Comparison of ENCODE assay signal across 18 mouse cellular contexts in the genomic region with DNA sequence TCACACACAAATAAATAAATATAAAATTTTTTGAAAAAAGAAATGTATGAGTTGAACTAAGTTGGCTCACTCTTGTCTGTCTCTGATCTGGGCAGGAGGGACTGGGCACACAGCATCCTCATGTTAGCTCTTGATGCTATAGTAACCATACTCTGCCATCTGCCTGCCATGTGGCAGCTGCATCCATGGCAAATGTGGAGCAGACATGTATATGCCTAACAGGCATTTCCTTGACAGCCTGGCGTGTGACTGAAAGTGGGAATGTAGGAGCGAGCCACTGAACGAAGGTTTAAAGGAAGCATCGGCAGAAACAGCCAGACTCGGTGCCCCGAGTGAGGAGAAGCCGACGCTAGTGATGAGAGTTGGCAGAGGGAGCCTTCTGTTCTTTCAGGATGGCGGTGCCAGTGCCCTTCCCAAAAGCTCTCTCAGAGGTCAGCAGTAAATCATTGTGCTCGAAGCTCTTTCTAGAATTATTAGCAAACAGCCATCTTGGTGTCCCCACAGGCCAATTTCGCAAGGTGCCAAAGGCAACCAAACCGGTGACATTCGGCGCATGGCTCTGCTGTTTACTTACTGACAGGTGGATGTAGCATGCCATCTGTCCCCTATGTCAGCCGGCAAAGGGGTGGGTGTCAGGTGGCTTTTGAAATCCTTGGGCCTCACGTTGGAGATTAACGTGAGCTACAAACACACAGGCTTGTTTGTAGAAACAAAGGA. TPM values are rescaled to one million over a fixed set of nuclear protein-coding genes. Genes with fewer than 3 reads are reported as not detected.
A peak's percentile ranks its signal among the peaks of the same experiment; 100 is the strongest.
DNase-seq lines count a peak whose midpoint lies in the region; ATAC-seq and TF ChIP-seq lines count a peak whose summit lies in the region.
"Had no signal": no experiment of that assay in that cellular context is flagged by ENCODE, and none has a peak within 500 bp of the region (broad histone marks: within the 10 kb centered on the region; RNA-seq: fewer than 3 reads in every experiment).

No protein-coding gene starts in this region.

- H3K4me2 ChIP-seq in hindbrain, embryonic 12.5 days (replicated peaks) = no peak overlapping the region
- H3K4me2 ChIP-seq in hindbrain, embryonic 11.5 days (replicated peaks; ENCODE audit: low read depth, low read length) = no peak overlapping the region
- H3K4me2 ChIP-seq in hindbrain, postnatal 0 days (ENCODE audit: low read depth, low read length) = no peak overlapping the region
- H3K4me2 ChIP-seq: intestine, embryonic 15.5 days; midbrain, embryonic 12.5 days had no signal

- WGBS in hindbrain, embryonic 12.5 days = 74% methylated on average over 17 of the region's 17 CpGs
- WGBS in hindbrain, embryonic 11.5 days = 85% methylated on average over 17 of the region's 17 CpGs
- WGBS in hindbrain, postnatal 0 days = 49% methylated on average over 17 of the region's 17 CpGs

- 0 out of 2 replicates have a peak, but pooled peaks cover 8% of the 10 kb centered on the region for H3K4me1 ChIP-seq in hindbrain, embryonic 12.5 days
- H3K4me1 ChIP-seq in hindbrain, embryonic 11.5 days (replicated peaks; ENCODE audit: control insufficient read depth, insufficient read depth, low read length) = no peaks in the 10 kb centered on the region
- 0 out of 2 replicates have a peak, but pooled peaks cover 3% of the 10 kb centered on the region for H3K4me1 ChIP-seq in hindbrain, postnatal 0 days (ENCODE audit: insufficient read depth, low read length)
- H3K4me1 ChIP-seq: intestine, embryonic 15.5 days had no signal

- ATAC-seq in hindbrain, embryonic 12.5 days (ENCODE audit: low FRiP score) = no peak
- ATAC-seq in hindbrain, embryonic 11.5 days (ENCODE audit: low FRiP score) = no peak
- ATAC-seq in hindbrain, postnatal 0 days = peak; percentile 51; the same call in 1 of the 2 replicates
- ATAC-seq: intestine, embryonic 15.5 days had no signal

- H3K36me3 ChIP-seq in hindbrain, embryonic 12.5 days = no peaks in the 10 kb centered on the region
- H3K36me3 ChIP-seq in hindbrain, embryonic 11.5 days (ENCODE audit: control insufficient read depth, insufficient read depth, low read length) = no peaks in the 10 kb centered on the region
- H3K36me3 ChIP-seq in hindbrain, postnatal 0 days (ENCODE audit: insufficient read depth, low read length) = no peaks in the 10 kb centered on the region
- H3K36me3 ChIP-seq: intestine, embryonic 15.5 days; midbrain, embryonic 12.5 days had no signal

- no peak overlapping the region for H3K9ac ChIP-seq in hindbrain, embryonic 12.5 days
- no peak overlapping the region for H3K9ac ChIP-seq in hindbrain, embryonic 11.5 days (ENCODE audit: low read depth, low read length)
- no peak overlapping the region for H3K9ac ChIP-seq in hindbrain, postnatal 0 days (replicated peaks; ENCODE audit: low read length)
- H3K9ac ChIP-seq: intestine, embryonic 15.5 days; midbrain, embryonic 12.5 days had no signal

- 0 out of 2 replicates have a peak overlapping the region, but pooled peaks have one; percentile 30 for H3K27ac ChIP-seq in hindbrain, embryonic 12.5 days
- no peak overlapping the region for H3K27ac ChIP-seq in hindbrain, embryonic 11.5 days (ENCODE audit: low read depth, low read length)
- H3K27ac ChIP-seq in hindbrain, postnatal 0 days = peak overlapping the region; percentile 61
- H3K27ac ChIP-seq: intestine, embryonic 15.5 days; midbrain, embryonic 12.5 days had no signal

- DNase-seq in hindbrain, embryonic 11.5 days (ENCODE audit: low spot score) = no peak
- peak; percentile 58 for DNase-seq in retina, postnatal 1 day
- DNase-seq in retina, embryonic 14.5 days (ENCODE audit: low spot score) = no peak
- peak; percentile 50 for DNase-seq in cerebellum, adult 8-10 months
- DNase-seq in hindbrain, postnatal 0 days (ENCODE audit: low spot score) = peak; percentile 67
- DNase-seq in kidney, adult 8-10 months = no peak
- DNase-seq: kidney, postnatal 25 days; thymus, postnatal 14 days had no signal

- no peak overlapping the region for H3K4me3 ChIP-seq in hindbrain, embryonic 12.5 days
- H3K4me3 ChIP-seq in hindbrain, embryonic 11.5 days (ENCODE audit: low read depth, low read length) = no peak overlapping the region
- H3K4me3 ChIP-seq in hindbrain, postnatal 0 days (ENCODE audit: low read length) = no peak overlapping the region
- H3K4me3 ChIP-seq: intestine, embryonic 15.5 days; midbrain, embryonic 12.5 days had no signal

- H3K9me3 ChIP-seq in hindbrain, embryonic 12.5 days (replicated peaks) = no peaks in the 10 kb centered on the region
- H3K9me3 ChIP-seq in hindbrain, embryonic 11.5 days (ENCODE audit: control insufficient read depth, low read length) = no peaks in the 10 kb centered on the region
- no peaks in the 10 kb centered on the region for H3K9me3 ChIP-seq in hindbrain, postnatal 0 days (ENCODE audit: low read length)
- H3K9me3 ChIP-seq: intestine, embryonic 15.5 days; midbrain, embryonic 12.5 days had no signal

- TF ChIP-seq CTCF in hindbrain, postnatal 0 days (IDR thresholded peaks at IDR 0.05; ENCODE audit: low read depth) = 0 out of 2 replicates have a peak, but pooled peaks have one; percentile 8

- no peaks in the 10 kb centered on the region for H3K27me3 ChIP-seq in hindbrain, embryonic 12.5 days
- no peaks in the 10 kb centered on the region for H3K27me3 ChIP-seq in hindbrain, embryonic 11.5 days (ENCODE audit: control insufficient read depth, insufficient read depth, low read length)
- H3K27me3 ChIP-seq in hindbrain, postnatal 0 days (ENCODE audit: insufficient read depth, low read length) = no peaks in the 10 kb centered on the region
- H3K27me3 ChIP-seq: intestine, embryonic 15.5 days; midbrain, embryonic 12.5 days had no signal

RNA-seq across cellular contexts. Expression of gene Abr, which starts 17.3 kb away (rescaled TPM):
- 85.3 and 93.4 TPM in 2 replicates for polyA plus RNA-seq in hindbrain, embryonic 12.5 days (2016; fragmentation: Nextera tagmentation; extraction: Ambion mirVana)
- polyA plus RNA-seq in hindbrain, embryonic 11.5 days (2014; fragmentation: Nextera tagmentation; extraction: Ambion mirVana) = 35.8 and 41.7 TPM in 2 replicates
- total RNA-seq in hindbrain, postnatal 0 days (2014; rRNA removed) = 210 and 211 TPM in 2 replicates
- polyA plus RNA-seq in hindbrain, postnatal 0 days (2015; fragmentation: Nextera tagmentation; extraction: Ambion mirVana) = 77.0 and 87.5 TPM in 2 replicates

RNA-seq across cellular contexts. Expression of gene Bhlha9, which starts 32.8 kb away (rescaled TPM):
- 0.18 and 0.44 TPM in 2 replicates for polyA plus RNA-seq in hindbrain, embryonic 12.5 days (2016; fragmentation: Nextera tagmentation; extraction: Ambion mirVana)
- polyA plus RNA-seq in hindbrain, embryonic 11.5 days (2014; fragmentation: Nextera tagmentation; extraction: Ambion mirVana) = 0.19 TPM in 1 of 2 replicates, not detected in the other
- 1.2 and 2.0 TPM in 2 replicates for total RNA-seq in hindbrain, postnatal 0 days (2014; rRNA removed)
- polyA plus RNA-seq in hindbrain, postnatal 0 days (2015; fragmentation: Nextera tagmentation; extraction: Ambion mirVana) = 2.1 and 3.2 TPM in 2 replicates
- total RNA-seq: granulocyte monocyte progenitor cell, adult 5-6 weeks; liver, adult 2 months; MEL had no signal
- polyA plus RNA-seq: embryonic facial prominence, embryonic 11.5 days; heart, embryonic 16.5 days; liver, adult 2 months; midbrain, embryonic 12.5 days; neural tube, embryonic 11.5 days; stomach, embryonic 14.5 days had no signal

RNA-seq across cellular contexts. Expression of gene Trarg1, which starts 40.2 kb away (rescaled TPM):
- 0.10 and 0.40 TPM in 2 replicates for polyA plus RNA-seq in hindbrain, embryonic 12.5 days (2016; fragmentation: Nextera tagmentation; extraction: Ambion mirVana)
- polyA plus RNA-seq in hindbrain, embryonic 11.5 days (2014; fragmentation: Nextera tagmentation; extraction: Ambion mirVana) = 0.14 TPM in 1 of 2 replicates, not detected in the other
- total RNA-seq in hindbrain, postnatal 0 days (2014; rRNA removed) = 0.05 and 0.14 TPM in 2 replicates
- 0.46 and 0.57 TPM in 2 replicates for polyA plus RNA-seq in hindbrain, postnatal 0 days (2015; fragmentation: Nextera tagmentation; extraction: Ambion mirVana)
- total RNA-seq: granulocyte monocyte progenitor cell, adult 5-6 weeks; MEL had no signal
- polyA plus RNA-seq: embryonic facial prominence, embryonic 11.5 days; midbrain, embryonic 12.5 days had no signal

Comparison
In these comparisons a context has a peak if more than half of its experiments do, and no peak if none do; other contexts are left out.
1. DNase-seq: peak in retina, postnatal 1 day (single experiment), cerebellum, adult 8-10 months (single experiment) and hindbrain, postnatal 0 days (single experiment); none in hindbrain, embryonic 11.5 days (single experiment), retina, embryonic 14.5 days (single experiment) and kidney, adult 8-10 months (0 of 2).